Mouse (Mus musculus): ENCODE measurements around the gene Lrfn5. TPM values are rescaled to one million over a fixed set of nuclear protein-coding genes. Genes with fewer than 3 reads are reported as not detected.

Lrfn5 gene
- polyA plus RNA-seq, 1 experiment: not detected

DNA sequence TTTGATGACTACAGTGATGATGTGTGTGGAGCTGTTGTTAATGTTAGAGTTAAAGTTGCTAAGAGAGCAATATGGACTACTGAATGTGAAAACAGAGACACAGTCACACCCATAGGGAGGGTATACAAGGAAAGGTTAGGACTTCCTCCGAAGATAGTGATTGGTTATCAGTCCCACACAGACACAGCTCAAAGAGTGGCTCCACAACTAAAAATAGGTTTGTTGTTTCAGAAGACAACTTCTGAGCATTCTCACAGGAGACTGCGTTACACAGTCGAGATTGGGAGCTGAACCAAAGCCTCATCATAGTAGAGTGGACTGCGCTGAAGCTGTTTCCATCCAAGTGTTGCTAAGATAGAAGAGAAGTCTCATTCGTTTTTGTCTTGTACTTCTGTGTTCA, 57.0 kb downstream of the Lrfn5 start:
- TF ChIP-seq POLR2A (IDR thresholded peaks at IDR 0.05; ENCODE audit: control insufficient read depth, extremely low read depth, insufficient read depth, low read length, poor library complexity): no peak
- TF ChIP-seq CTCF (IDR thresholded peaks at IDR 0.05; ENCODE audit: borderline replicate concordance, control insufficient read depth, extremely low read depth, insufficient read depth, low read length, poor library complexity): no peak
- 82% methylated on average over 5 of the region's 5 CpGs for WGBS
- Histone ChIP-seq H3K4me3 (ENCODE audit: control insufficient read depth, insufficient read depth, low read length) (no peak overlapping the region), H3K27ac (ENCODE audit: control insufficient read depth, insufficient read depth, low read length) (no peak overlapping the region), H3K36me3 (ENCODE audit: control insufficient read depth, insufficient read depth, low read length) (no peaks in the 10 kb centered on the region), H3K27me3 (ENCODE audit: control insufficient read depth, insufficient read depth, low read length) (no peaks in the 10 kb centered on the region), H3K4me1 (replicated peaks; ENCODE audit: control insufficient read depth, insufficient read depth, low read length) (no peaks in the 10 kb centered on the region)
- no peak for DNase-seq

DNA sequence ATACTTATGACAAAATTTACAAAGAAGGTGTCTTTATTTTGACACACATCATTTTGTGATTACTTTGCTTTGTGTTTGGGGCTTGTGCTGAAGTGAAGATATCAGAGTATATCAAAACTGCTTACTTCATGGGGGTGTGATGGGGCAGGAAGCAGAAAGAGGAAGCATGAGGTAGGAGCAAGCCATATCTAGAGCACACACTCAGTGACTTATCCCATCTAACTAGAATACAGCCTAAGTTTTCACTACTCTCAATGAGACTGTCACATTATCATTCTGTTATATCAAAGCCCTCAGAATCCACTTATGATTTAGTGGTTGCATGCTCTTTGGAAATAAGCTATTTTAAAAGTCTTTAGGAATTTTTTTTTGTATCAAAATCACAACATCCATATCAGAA, 77.4 kb downstream of the Lrfn5 start:
- H3K36me3 ChIP-seq (ENCODE audit: control insufficient read depth, insufficient read depth, low read length): no peaks in the 10 kb centered on the region
- H3K27me3 ChIP-seq (ENCODE audit: control insufficient read depth, insufficient read depth, low read length): no peaks in the 10 kb centered on the region
- H3K4me3 ChIP-seq (ENCODE audit: control insufficient read depth, insufficient read depth, low read length): no peak overlapping the region
- no peaks in the 10 kb centered on the region for H3K4me1 ChIP-seq (replicated peaks; ENCODE audit: control insufficient read depth, insufficient read depth, low read length)
- no peak for DNase-seq
- no peak overlapping the region for H3K27ac ChIP-seq (ENCODE audit: control insufficient read depth, insufficient read depth, low read length)
- TF ChIP-seq POLR2A (IDR thresholded peaks at IDR 0.05; ENCODE audit: control insufficient read depth, extremely low read depth, insufficient read depth, low read length, poor library complexity): no peak
- no peak for TF ChIP-seq CTCF (IDR thresholded peaks at IDR 0.05; ENCODE audit: borderline replicate concordance, control insufficient read depth, extremely low read depth, insufficient read depth, low read length, poor library complexity)

DNA sequence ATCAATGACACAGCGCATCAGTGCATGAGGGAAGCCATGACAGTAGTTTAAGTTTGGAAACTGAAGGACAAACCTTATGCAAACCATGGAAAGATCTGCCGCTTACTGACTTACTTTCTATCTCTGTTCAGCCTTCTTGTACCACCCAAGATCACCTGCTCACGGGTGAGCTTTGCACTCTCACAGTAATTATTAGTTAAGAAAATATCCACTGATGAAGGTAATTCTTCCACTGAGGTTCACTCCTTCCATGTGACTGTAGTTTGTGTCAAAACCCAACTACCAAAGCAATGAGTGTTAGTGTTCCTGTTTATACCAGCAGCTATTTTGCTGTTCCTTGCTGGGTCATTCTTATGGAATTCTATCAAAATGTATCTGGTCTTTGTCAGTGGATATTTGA, 84.9 kb downstream of the Lrfn5 start:
- H3K27me3 ChIP-seq (ENCODE audit: control insufficient read depth, insufficient read depth, low read length): no peaks in the 10 kb centered on the region
- H3K36me3 ChIP-seq (ENCODE audit: control insufficient read depth, insufficient read depth, low read length): no peaks in the 10 kb centered on the region
- DNase-seq: no peak
- H3K4me1 ChIP-seq (replicated peaks; ENCODE audit: control insufficient read depth, insufficient read depth, low read length): no peaks in the 10 kb centered on the region
- no peak overlapping the region for H3K27ac ChIP-seq (ENCODE audit: control insufficient read depth, insufficient read depth, low read length)
- WGBS: 97% methylated on average over 3 of the region's 3 CpGs
- no peak overlapping the region for H3K4me3 ChIP-seq (ENCODE audit: control insufficient read depth, insufficient read depth, low read length)
- TF ChIP-seq POLR2A (IDR thresholded peaks at IDR 0.05; ENCODE audit: control insufficient read depth, extremely low read depth, insufficient read depth, low read length, poor library complexity): no peak
- no peak for TF ChIP-seq CTCF (IDR thresholded peaks at IDR 0.05; ENCODE audit: borderline replicate concordance, control insufficient read depth, extremely low read depth, insufficient read depth, low read length, poor library complexity)

DNA sequence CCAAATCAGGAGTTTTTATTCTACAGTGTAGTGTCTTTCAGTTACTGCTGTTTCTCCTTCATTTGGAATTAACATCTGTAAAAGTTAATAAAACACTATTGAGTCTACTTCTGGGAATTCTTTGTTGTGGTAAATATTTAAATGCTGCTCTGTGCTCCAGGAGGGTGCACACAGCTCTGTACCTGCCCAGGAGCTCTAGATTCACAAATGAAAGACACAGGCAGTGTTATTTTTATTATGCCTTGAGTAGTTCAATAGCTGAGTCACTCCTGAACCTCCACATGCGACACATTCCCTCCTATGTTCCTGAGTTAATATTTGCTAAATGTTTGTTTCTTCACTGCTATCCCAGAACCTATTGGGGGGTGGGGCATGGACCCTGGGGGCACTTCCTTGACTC, 87.1 kb downstream of the Lrfn5 start:
- Histone ChIP-seq H3K4me1 (replicated peaks; ENCODE audit: control insufficient read depth, insufficient read depth, low read length) (no peaks in the 10 kb centered on the region), H3K4me3 (ENCODE audit: control insufficient read depth, insufficient read depth, low read length) (no peak overlapping the region), H3K27me3 (ENCODE audit: control insufficient read depth, insufficient read depth, low read length) (no peaks in the 10 kb centered on the region), H3K27ac (ENCODE audit: control insufficient read depth, insufficient read depth, low read length) (no peak overlapping the region), H3K36me3 (ENCODE audit: control insufficient read depth, insufficient read depth, low read length) (no peaks in the 10 kb centered on the region)
- TF ChIP-seq POLR2A (IDR thresholded peaks at IDR 0.05; ENCODE audit: control insufficient read depth, extremely low read depth, insufficient read depth, low read length, poor library complexity) (no peak), CTCF (IDR thresholded peaks at IDR 0.05; ENCODE audit: borderline replicate concordance, control insufficient read depth, extremely low read depth, insufficient read depth, low read length, poor library complexity) (no peak)
- 75% methylated on average over 1 of the region's 1 CpGs for WGBS
- no peak for DNase-seq

DNA sequence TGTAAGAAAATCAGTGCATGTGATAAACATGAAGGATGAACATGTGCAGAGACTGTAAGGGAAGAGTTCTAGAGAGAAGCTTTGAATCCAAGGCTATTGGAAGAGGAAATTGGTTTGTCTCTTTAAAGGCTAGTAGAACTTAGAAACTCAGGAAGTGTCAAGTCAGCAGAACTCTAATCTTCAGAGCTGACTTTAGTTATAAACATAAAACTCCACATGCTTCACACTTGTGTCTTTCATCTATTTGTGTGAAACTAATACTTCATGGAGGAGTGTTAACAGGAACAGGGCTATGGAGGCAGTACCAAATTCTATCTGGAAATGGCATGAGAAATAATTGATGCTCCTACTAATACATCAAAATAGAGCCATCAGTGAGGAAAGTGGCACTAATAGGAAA, 101.6 kb downstream of the Lrfn5 start:
- no peaks in the 10 kb centered on the region for H3K4me1 ChIP-seq (replicated peaks; ENCODE audit: control insufficient read depth, insufficient read depth, low read length)
- H3K4me3 ChIP-seq (ENCODE audit: control insufficient read depth, insufficient read depth, low read length): no peak overlapping the region
- DNase-seq: no peak
- H3K27ac ChIP-seq (ENCODE audit: control insufficient read depth, insufficient read depth, low read length): no peak overlapping the region
- no peaks in the 10 kb centered on the region for H3K36me3 ChIP-seq (ENCODE audit: control insufficient read depth, insufficient read depth, low read length)
- no peak for TF ChIP-seq CTCF (IDR thresholded peaks at IDR 0.05; ENCODE audit: borderline replicate concordance, control insufficient read depth, extremely low read depth, insufficient read depth, low read length, poor library complexity)
- no peaks in the 10 kb centered on the region for H3K27me3 ChIP-seq (ENCODE audit: control insufficient read depth, insufficient read depth, low read length)

DNA sequence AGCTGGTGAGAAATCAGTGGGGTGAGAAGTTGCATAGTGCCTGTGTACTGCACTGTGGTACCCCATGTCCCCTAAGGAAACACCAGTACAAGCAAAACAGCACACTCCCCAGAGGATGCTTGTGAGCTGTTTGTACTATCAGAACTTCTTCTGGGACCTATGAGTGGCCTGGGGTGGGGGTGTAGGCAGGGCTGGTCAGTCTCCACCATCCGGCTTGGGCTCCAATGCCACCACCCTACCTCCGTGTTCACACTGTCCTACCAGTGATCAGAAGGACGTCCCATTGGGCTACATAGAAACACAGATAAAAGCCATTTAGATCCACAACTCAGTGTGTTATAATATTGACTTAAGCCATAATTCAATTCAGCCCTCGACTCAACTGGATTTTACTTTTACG, 131.4 kb downstream of the Lrfn5 start:
- H3K4me1 ChIP-seq (replicated peaks; ENCODE audit: control insufficient read depth, insufficient read depth, low read length): no peaks in the 10 kb centered on the region
- no peak overlapping the region for H3K4me3 ChIP-seq (ENCODE audit: control insufficient read depth, insufficient read depth, low read length)
- no peak overlapping the region for H3K27ac ChIP-seq (ENCODE audit: control insufficient read depth, insufficient read depth, low read length)
- DNase-seq: no peak
- no peaks in the 10 kb centered on the region for H3K27me3 ChIP-seq (ENCODE audit: control insufficient read depth, insufficient read depth, low read length)
- TF ChIP-seq POLR2A (IDR thresholded peaks at IDR 0.05; ENCODE audit: control insufficient read depth, extremely low read depth, insufficient read depth, low read length, poor library complexity): no peak
- TF ChIP-seq CTCF (IDR thresholded peaks at IDR 0.05; ENCODE audit: borderline replicate concordance, control insufficient read depth, extremely low read depth, insufficient read depth, low read length, poor library complexity): no peak
- 89% methylated on average over 5 of the region's 5 CpGs for WGBS
- H3K36me3 ChIP-seq (ENCODE audit: control insufficient read depth, insufficient read depth, low read length): no peaks in the 10 kb centered on the region

DNA sequence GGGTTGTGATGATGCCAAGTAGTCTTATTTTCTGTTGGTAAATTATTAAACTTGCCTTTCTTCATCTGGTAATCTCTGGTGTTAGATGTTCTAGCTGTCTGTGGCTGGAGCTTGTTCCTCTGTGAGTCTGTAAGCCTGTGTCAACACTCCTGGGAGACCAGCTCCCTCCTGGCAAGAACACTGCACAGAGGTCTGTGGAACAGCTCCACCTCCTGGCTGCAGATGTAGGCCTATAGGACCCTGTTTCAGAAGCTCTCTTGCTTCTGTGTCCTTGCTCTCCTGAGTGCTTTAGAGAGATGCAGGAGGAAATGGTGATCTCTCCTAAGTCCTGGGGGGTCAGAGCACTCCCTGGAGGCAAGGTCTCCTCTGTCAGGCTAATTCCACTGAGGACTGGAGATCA, 200.2 kb downstream of the Lrfn5 start:
- no peak overlapping the region for H3K27ac ChIP-seq (ENCODE audit: control insufficient read depth, insufficient read depth, low read length)
- no peaks in the 10 kb centered on the region for H3K36me3 ChIP-seq (ENCODE audit: control insufficient read depth, insufficient read depth, low read length)
- DNase-seq: no peak
- no peak for TF ChIP-seq POLR2A (IDR thresholded peaks at IDR 0.05; ENCODE audit: control insufficient read depth, extremely low read depth, insufficient read depth, low read length, poor library complexity)
- no peak for TF ChIP-seq CTCF (IDR thresholded peaks at IDR 0.05; ENCODE audit: borderline replicate concordance, control insufficient read depth, extremely low read depth, insufficient read depth, low read length, poor library complexity)
- H3K4me3 ChIP-seq (ENCODE audit: control insufficient read depth, insufficient read depth, low read length): no peak overlapping the region
- no peaks in the 10 kb centered on the region for H3K27me3 ChIP-seq (ENCODE audit: control insufficient read depth, insufficient read depth, low read length)
- H3K4me1 ChIP-seq (replicated peaks; ENCODE audit: control insufficient read depth, insufficient read depth, low read length): no peaks in the 10 kb centered on the region

All from thymus, adult 2 months (tissue).